Mouse (Mus musculus): ENCODE results near the gene Fam131a. TPM values are rescaled to one million over a fixed set of nuclear protein-coding genes. Genes with fewer than 3 reads are reported as not detected.

Fam131a gene
- polyA plus RNA-seq, 1 experiment = 7.1 TPM

DNA sequence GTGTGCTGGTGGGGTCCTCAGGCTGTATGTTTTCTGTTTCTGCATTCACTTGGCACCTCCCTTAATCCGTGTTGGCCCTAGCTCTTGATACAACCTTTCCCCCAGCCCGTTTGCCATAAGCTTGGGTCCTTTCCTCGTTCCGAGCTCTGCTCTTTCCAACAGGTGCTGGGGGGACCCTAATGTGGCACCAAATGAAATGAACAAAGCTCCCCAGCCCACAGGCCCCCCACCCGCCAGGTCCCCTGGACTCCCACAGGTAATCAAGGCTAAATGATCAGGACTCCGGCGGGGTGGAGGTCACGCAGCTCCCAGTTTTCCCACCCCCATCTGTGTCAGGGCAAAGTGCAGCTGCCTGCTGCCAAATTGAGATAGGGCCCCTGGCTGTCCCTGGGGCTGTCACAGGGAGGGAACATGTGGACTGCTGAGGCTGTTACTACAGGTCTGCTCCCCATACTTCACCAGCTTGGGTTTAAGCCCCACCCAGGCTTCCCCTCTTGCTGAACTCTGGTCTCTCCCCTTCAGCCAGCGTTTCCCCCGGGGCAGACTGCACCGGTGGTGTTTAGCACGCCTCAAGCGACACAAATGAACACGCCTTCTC, 19.2 kb upstream of the Fam131a start:
- Histone ChIP-seq H3K9me3 (replicated peaks; ENCODE audit: control insufficient read depth, insufficient read depth, low read length, poor library complexity, severe bottlenecking) (no peaks in the 10 kb centered on the region), H3K4me3 (ENCODE audit: low read depth, low read length) (peak overlapping the region; percentile 89), H3K27ac (ENCODE audit: insufficient read depth, low read length) (0 out of 2 replicates have a peak overlapping the region, but pooled peaks have one; percentile 53), H3K9ac (ENCODE audit: low read depth, poor library complexity, severe bottlenecking) (peak overlapping the region; percentile 98), H3K27me3 (ENCODE audit: control insufficient read depth, insufficient read depth, low read length, poor library complexity, severe bottlenecking) (no peaks in the 10 kb centered on the region), H3K36me3 (ENCODE audit: control insufficient read depth, insufficient read depth, low read length, poor library complexity, severe bottlenecking) (peaks cover 37% of the 10 kb centered on the region), H3K4me1 (ENCODE audit: control insufficient read depth, insufficient read depth, low read length) (no peaks in the 10 kb centered on the region)
- TF ChIP-seq EP300 (IDR thresholded peaks at IDR 0.05; ENCODE audit: insufficient read depth, low read depth, low read length) (no peak), POLR2A (IDR thresholded peaks at IDR 0.05; ENCODE audit: insufficient read depth, low read length) (no peak), CTCF (IDR thresholded peaks at IDR 0.05; ENCODE audit: low read depth, low read length) (no peak)

DNA sequence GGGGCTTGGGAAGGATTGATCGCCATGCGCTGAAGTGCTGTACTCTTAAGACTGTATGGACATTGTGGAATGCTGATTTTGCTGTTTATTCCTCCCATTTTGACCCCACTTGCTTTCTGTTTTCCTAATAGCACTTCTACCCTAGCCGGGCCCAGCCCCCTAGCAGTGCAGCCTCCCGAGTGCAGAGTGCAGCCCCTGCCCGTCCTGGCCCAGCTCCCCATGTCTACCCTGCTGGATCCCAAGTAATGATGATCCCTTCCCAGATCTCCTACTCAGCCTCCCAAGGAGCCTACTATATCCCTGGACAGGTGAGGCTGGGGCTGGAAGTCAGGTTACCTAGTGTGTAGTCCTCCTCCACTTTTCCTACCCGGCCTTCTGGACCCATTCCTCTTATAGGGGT, 17.8 kb upstream of the Fam131a start:
- H3K36me3 ChIP-seq (ENCODE audit: control insufficient read depth, insufficient read depth, low read length, poor library complexity, severe bottlenecking) = peaks cover 51% of the 10 kb centered on the region
- no peak overlapping the region for H3K9ac ChIP-seq (ENCODE audit: low read depth, poor library complexity, severe bottlenecking)
- TF ChIP-seq POLR2A (IDR thresholded peaks at IDR 0.05; ENCODE audit: insufficient read depth, low read length) (no peak), CTCF (IDR thresholded peaks at IDR 0.05; ENCODE audit: low read depth, low read length) (no peak), EP300 (IDR thresholded peaks at IDR 0.05; ENCODE audit: insufficient read depth, low read depth, low read length) (no peak)
- no peaks in the 10 kb centered on the region for H3K9me3 ChIP-seq (replicated peaks; ENCODE audit: control insufficient read depth, insufficient read depth, low read length, poor library complexity, severe bottlenecking)
- no peaks in the 10 kb centered on the region for H3K4me1 ChIP-seq (ENCODE audit: control insufficient read depth, insufficient read depth, low read length)
- H3K27ac ChIP-seq (ENCODE audit: insufficient read depth, low read length) = no peak overlapping the region
- no peaks in the 10 kb centered on the region for H3K27me3 ChIP-seq (ENCODE audit: control insufficient read depth, insufficient read depth, low read length, poor library complexity, severe bottlenecking)
- no peak overlapping the region for H3K4me3 ChIP-seq (ENCODE audit: low read depth, low read length)

DNA sequence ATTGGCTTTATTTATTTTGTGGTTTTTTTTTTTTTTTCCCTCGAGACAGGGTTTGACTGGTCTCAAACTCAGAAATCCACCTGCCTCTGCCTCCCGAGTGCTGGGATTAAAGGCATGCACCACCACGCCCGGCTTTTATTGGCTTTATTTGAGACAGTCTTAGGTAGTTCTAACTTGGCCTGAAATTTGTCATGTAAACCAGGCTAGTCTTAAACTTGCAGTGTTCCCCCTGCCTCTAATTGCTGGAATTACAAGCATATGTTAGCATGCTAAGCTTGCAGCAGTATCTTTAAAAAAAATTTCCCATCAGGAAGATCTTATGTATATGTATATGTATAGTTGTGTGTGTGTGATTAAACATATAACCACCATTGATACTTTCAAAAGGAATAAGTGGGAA, 16.3 kb upstream of the Fam131a start:
- TF ChIP-seq EP300 (IDR thresholded peaks at IDR 0.05; ENCODE audit: insufficient read depth, low read depth, low read length) (no peak), CTCF (IDR thresholded peaks at IDR 0.05; ENCODE audit: low read depth, low read length) (no peak), POLR2A (IDR thresholded peaks at IDR 0.05; ENCODE audit: insufficient read depth, low read length) (no peak)
- no peaks in the 10 kb centered on the region for H3K27me3 ChIP-seq (ENCODE audit: control insufficient read depth, insufficient read depth, low read length, poor library complexity, severe bottlenecking)
- H3K9me3 ChIP-seq (replicated peaks; ENCODE audit: control insufficient read depth, insufficient read depth, low read length, poor library complexity, severe bottlenecking) = no peaks in the 10 kb centered on the region
- no peak overlapping the region for H3K27ac ChIP-seq (ENCODE audit: insufficient read depth, low read length)
- H3K4me1 ChIP-seq (ENCODE audit: control insufficient read depth, insufficient read depth, low read length) = no peaks in the 10 kb centered on the region
- H3K9ac ChIP-seq (ENCODE audit: low read depth, poor library complexity, severe bottlenecking) = no peak overlapping the region
- H3K4me3 ChIP-seq (ENCODE audit: low read depth, low read length) = no peak overlapping the region
- H3K36me3 ChIP-seq (ENCODE audit: control insufficient read depth, insufficient read depth, low read length, poor library complexity, severe bottlenecking) = peaks cover 66% of the 10 kb centered on the region

DNA sequence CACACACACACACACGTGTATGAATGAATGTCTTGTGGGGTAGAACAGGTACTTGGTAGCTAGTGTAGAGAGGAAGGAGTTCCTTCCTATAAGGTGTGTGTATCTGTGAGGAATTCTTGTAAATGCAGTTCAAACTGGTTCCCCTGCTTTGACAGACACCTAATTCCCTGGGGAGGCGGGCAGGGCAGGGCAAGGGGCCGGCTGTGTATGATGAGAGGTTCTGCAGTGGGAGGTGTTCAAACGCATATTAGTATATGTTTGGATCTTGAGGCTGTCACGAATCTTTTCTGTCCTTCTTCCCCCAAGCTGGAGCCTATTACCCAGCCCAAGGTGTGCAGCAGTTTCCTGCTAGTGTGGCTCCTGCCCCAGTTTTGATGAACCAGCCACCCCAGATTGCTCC, 15.7 kb upstream of the Fam131a start:
- H3K27me3 ChIP-seq (ENCODE audit: control insufficient read depth, insufficient read depth, low read length, poor library complexity, severe bottlenecking) = no peaks in the 10 kb centered on the region
- no peaks in the 10 kb centered on the region for H3K4me1 ChIP-seq (ENCODE audit: control insufficient read depth, insufficient read depth, low read length)
- H3K36me3 ChIP-seq (ENCODE audit: control insufficient read depth, insufficient read depth, low read length, poor library complexity, severe bottlenecking) = peaks cover 73% of the 10 kb centered on the region
- no peak overlapping the region for H3K4me3 ChIP-seq (ENCODE audit: low read depth, low read length)
- no peak overlapping the region for H3K9ac ChIP-seq (ENCODE audit: low read depth, poor library complexity, severe bottlenecking)
- H3K27ac ChIP-seq (ENCODE audit: insufficient read depth, low read length) = no peak overlapping the region
- no peaks in the 10 kb centered on the region for H3K9me3 ChIP-seq (replicated peaks; ENCODE audit: control insufficient read depth, insufficient read depth, low read length, poor library complexity, severe bottlenecking)
- TF ChIP-seq POLR2A (IDR thresholded peaks at IDR 0.05; ENCODE audit: insufficient read depth, low read length) (no peak), CTCF (IDR thresholded peaks at IDR 0.05; ENCODE audit: low read depth, low read length) (no peak), EP300 (IDR thresholded peaks at IDR 0.05; ENCODE audit: insufficient read depth, low read depth, low read length) (no peak)

DNA sequence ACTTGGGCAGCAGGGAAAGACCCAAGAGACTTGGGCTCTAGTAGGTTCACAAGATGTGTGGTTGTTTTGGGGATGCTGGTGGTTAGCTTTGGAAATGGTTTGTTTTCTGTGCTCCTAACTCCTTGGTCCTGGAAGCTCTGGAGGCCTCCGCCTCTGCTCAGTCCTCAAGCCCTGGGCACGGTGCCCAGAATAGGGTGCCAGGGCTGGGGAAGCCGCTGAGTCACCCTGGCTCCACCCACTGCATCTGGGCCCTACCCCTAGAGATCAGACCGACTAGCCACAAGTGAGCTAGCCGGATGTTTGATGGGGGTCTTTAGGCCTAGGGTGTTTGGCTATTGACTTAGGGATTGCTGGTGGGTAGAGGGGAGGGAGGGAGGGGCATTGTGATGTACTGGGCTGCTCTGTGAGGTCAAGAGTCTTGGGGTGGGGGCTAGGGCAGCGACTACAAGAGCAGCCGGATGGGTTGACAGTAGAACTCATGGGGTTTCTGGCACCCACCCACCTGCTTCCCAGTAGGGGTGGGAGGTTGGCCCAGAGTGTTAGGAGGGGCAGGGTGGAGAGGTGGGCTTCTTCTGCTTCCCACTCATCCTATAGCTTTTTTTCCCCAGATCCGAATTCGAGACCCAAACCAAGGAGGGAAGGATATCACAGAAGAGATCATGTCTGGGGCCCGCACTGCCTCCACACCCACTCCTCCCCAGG, 14.9 kb upstream of the Fam131a start:
- H3K36me3 ChIP-seq (ENCODE audit: control insufficient read depth, insufficient read depth, low read length, poor library complexity, severe bottlenecking) = peaks cover 80% of the 10 kb centered on the region

DNA sequence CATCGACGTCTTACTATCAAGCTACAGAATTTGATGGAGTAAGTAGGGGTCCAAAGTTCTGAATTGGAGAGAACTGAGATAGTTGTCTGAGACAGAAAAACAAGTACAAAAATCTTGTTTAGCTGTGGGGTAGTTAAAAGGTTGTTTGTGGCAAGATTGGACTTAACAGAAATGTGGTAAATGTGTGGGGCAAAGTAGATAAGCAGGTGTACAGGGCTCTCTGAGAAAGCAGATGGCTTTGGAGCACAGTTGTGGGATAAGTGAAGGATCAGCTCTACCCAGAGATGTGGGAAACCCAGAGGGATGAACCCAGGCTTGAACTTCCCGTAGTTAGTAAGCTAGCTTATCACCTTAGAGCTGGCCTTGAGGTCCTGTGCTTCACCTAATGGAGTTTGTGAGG, 2.3 kb upstream of the Fam131a start:
- no peak overlapping the region for H3K4me3 ChIP-seq (ENCODE audit: low read depth, low read length)
- H3K36me3 ChIP-seq (ENCODE audit: control insufficient read depth, insufficient read depth, low read length, poor library complexity, severe bottlenecking) = peaks cover 50% of the 10 kb centered on the region
- H3K9me3 ChIP-seq (replicated peaks; ENCODE audit: control insufficient read depth, insufficient read depth, low read length, poor library complexity, severe bottlenecking) = no peaks in the 10 kb centered on the region
- no peak overlapping the region for H3K9ac ChIP-seq (ENCODE audit: low read depth, poor library complexity, severe bottlenecking)
- 0 out of 2 replicates have a peak overlapping the region, but pooled peaks have one; percentile 26 for H3K27ac ChIP-seq (ENCODE audit: insufficient read depth, low read length)
- no peak for TF ChIP-seq POLR2A (IDR thresholded peaks at IDR 0.05; ENCODE audit: insufficient read depth, low read length)
- no peak for TF ChIP-seq EP300 (IDR thresholded peaks at IDR 0.05; ENCODE audit: insufficient read depth, low read depth, low read length)
- no peaks in the 10 kb centered on the region for H3K27me3 ChIP-seq (ENCODE audit: control insufficient read depth, insufficient read depth, low read length, poor library complexity, severe bottlenecking)
- peaks cover 3% of the 10 kb centered on the region for H3K4me1 ChIP-seq (ENCODE audit: control insufficient read depth, insufficient read depth, low read length)

More for the DNA sequence above, 14.9 kb upstream of the Fam131a start:
- H3K4me1 ChIP-seq (ENCODE audit: control insufficient read depth, insufficient read depth, low read length) = no peaks in the 10 kb centered on the region
- no peak overlapping the region for H3K27ac ChIP-seq (ENCODE audit: insufficient read depth, low read length)
- H3K9me3 ChIP-seq (replicated peaks; ENCODE audit: control insufficient read depth, insufficient read depth, low read length, poor library complexity, severe bottlenecking) = no peaks in the 10 kb centered on the region
- TF ChIP-seq POLR2A (IDR thresholded peaks at IDR 0.05; ENCODE audit: insufficient read depth, low read length) (no peak), CTCF (IDR thresholded peaks at IDR 0.05; ENCODE audit: low read depth, low read length) (no peak), EP300 (IDR thresholded peaks at IDR 0.05; ENCODE audit: insufficient read depth, low read depth, low read length) (no peak)
- H3K4me3 ChIP-seq (ENCODE audit: low read depth, low read length) = no peak overlapping the region
- no peak overlapping the region for H3K9ac ChIP-seq (ENCODE audit: low read depth, poor library complexity, severe bottlenecking)
- H3K27me3 ChIP-seq (ENCODE audit: control insufficient read depth, insufficient read depth, low read length, poor library complexity, severe bottlenecking) = no peaks in the 10 kb centered on the region
